Mouse (Mus musculus) G1E (cell line): ENCODE data around the gene Adam6b.

Experiments
- CTCF ChIP-seq: IDR thresholded peaks from 2 replicates; pipeline ENCODE4 v1.5.1; 2012; ENCODE audit warnings: low read depth, low read length, inconsistent platforms, mixed read lengths
- GATA1 ChIP-seq: IDR thresholded peaks from 2 replicates; pipeline ENCODE4 v1.6.1; 2012; ENCODE audit warnings: borderline replicate concordance, low read length, inconsistent platforms, mixed read lengths
- GATA2 ChIP-seq: IDR thresholded peaks from 2 replicates; pipeline ENCODE4 v1.6.1; 2012; ENCODE audit warnings: low read depth, low read length, inconsistent platforms, borderline replicate concordance
- POLR2AphosphoS5 ChIP-seq: IDR thresholded peaks from 2 replicates; pipeline ENCODE4 v1.6.1; 2012; ENCODE audit warnings: low read depth, low read length, inconsistent platforms; ENCODE audit not compliant: insufficient replicate concordance
- TAL1 ChIP-seq: conservative IDR thresholded peaks from 2 replicates; pipeline ENCODE4 v1.6.1; 2012; ENCODE audit warnings: low read depth, low read length, inconsistent platforms, mixed read lengths

GRCm38 (mm10) chr12:113484971-113485485 is 4.3 kb upstream of the Adam6b start:
- TF ChIP-seq GATA1 (no peak), POLR2AphosphoS5 (no peak), TAL1 (no peak), CTCF (no peak), GATA2 (no peak)
